In the genomic region with DNA sequence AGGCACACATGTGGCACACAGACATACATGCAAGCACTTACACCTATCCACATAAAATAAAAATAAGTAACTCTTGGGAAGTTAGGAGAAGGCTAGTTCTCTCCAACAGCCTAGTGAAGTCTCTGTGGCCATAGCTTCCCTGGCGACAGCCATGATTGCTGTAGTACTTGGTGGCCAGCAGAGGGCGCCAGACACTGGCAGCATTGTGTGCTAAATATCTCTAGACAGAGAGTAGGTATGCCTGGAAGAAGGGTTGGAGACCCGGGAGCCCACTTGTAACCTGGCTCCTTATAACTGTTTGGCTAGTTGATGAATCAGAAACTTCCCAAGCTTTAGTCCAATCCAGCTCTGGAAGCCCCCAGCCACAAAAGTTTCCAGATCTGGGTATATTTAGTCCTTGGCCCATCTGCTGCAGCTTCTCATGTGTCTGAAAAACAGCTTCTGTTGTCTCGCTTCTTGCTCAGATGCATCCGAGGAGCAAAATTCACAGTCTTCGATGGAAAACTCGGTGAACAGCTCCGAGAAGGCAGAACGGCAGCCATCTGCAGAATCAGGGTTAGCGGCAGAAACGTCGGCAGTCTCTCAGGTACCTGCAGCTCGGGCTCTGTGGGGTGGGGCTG, we compare ENCODE assay signal across 10 mouse cellular contexts. TPM values are rescaled to one million over a fixed set of nuclear protein-coding genes. Genes with fewer than 3 reads are reported as not detected.
DNase-seq lines count a peak whose midpoint lies in the region; ATAC-seq lines count a peak whose summit lies in the region.
"Had no signal": no experiment of that assay in that cellular context is flagged by ENCODE, and none has a peak within 500 bp of the region (broad histone marks: within the 10 kb centered on the region; RNA-seq: fewer than 3 reads in every experiment).

No protein-coding gene starts in this region.

- H3K36me3 ChIP-seq in midbrain, embryonic 10.5 days, result peaks cover 98% of the 10 kb centered on the region
- H3K36me3 ChIP-seq in midbrain, embryonic 15.5 days (replicated peaks), result peaks cover 43% of the 10 kb centered on the region

- no peak overlapping the region for H3K4me2 ChIP-seq in midbrain, embryonic 15.5 days
- H3K4me2 ChIP-seq: embryonic facial prominence, embryonic 13.5 days; lung, embryonic 15.5 days had no signal

- WGBS in midbrain, embryonic 10.5 days, result 79% methylated on average over 13 of the region's 13 CpGs
- WGBS in midbrain, embryonic 15.5 days, result 78% methylated on average over 13 of the region's 13 CpGs

- DNase-seq in gastrocnemius, postnatal 14 days, result peak; percentile 51
- DNase-seq in gastrocnemius, postnatal 25 days, result no peak
- DNase-seq in midbrain, embryonic 10.5 days (ENCODE audit: low spot score), result peak; percentile 60
- DNase-seq in adrenal gland, postnatal 10 days, result peak; percentile 61
- DNase-seq in forelimb bud, embryonic 11.5 days (ENCODE audit: low read depth, low spot score), result peak; percentile 59
- no peak for DNase-seq in yolk sac, embryonic 10.5 days (ENCODE audit: low spot score)

- no peak overlapping the region for H3K4me3 ChIP-seq in midbrain, embryonic 10.5 days
- no peak overlapping the region for H3K4me3 ChIP-seq in midbrain, embryonic 15.5 days
- H3K4me3 ChIP-seq: embryonic facial prominence, embryonic 13.5 days; lung, embryonic 15.5 days had no signal

- intact Hi-C loops in gastrocnemius, postnatal 14 days (cut with DNase I; ENCODE audit: low total_unique reads), result no loop called here

- no peaks in the 10 kb centered on the region for H3K4me1 ChIP-seq in midbrain, embryonic 10.5 days
- no peaks in the 10 kb centered on the region for H3K4me1 ChIP-seq in midbrain, embryonic 15.5 days

- H3K27ac ChIP-seq in midbrain, embryonic 10.5 days (replicated peaks), result no peak overlapping the region
- no peak overlapping the region for H3K27ac ChIP-seq in midbrain, embryonic 15.5 days
- H3K27ac ChIP-seq: embryonic facial prominence, embryonic 13.5 days; lung, embryonic 15.5 days had no signal

- no peaks in the 10 kb centered on the region for H3K27me3 ChIP-seq in midbrain, embryonic 10.5 days (ENCODE audit: low read depth, poor library complexity, severe bottlenecking)
- no peaks in the 10 kb centered on the region for H3K27me3 ChIP-seq in midbrain, embryonic 15.5 days (replicated peaks)
- H3K27me3 ChIP-seq: embryonic facial prominence, embryonic 13.5 days; lung, embryonic 15.5 days had no signal

- H3K9ac ChIP-seq in midbrain, embryonic 15.5 days, result no peak overlapping the region
- H3K9ac ChIP-seq: embryonic facial prominence, embryonic 13.5 days; lung, embryonic 15.5 days had no signal

- ATAC-seq in midbrain, embryonic 15.5 days (replicated peaks), result no peak
- ATAC-seq in megakaryocyte-erythroid progenitor cell, adult 5-6 weeks (replicated peaks; ENCODE audit: low FRiP score, low TSS enrichment, poor library complexity, severe bottlenecking), result peak; percentile 69

- no peaks in the 10 kb centered on the region for H3K9me3 ChIP-seq in midbrain, embryonic 10.5 days (replicated peaks)
- no peaks in the 10 kb centered on the region for H3K9me3 ChIP-seq in midbrain, embryonic 15.5 days
- H3K9me3 ChIP-seq: embryonic facial prominence, embryonic 13.5 days; lung, embryonic 15.5 days had no signal

RNA-seq across cellular contexts. Expression of gene Bcl7a, which starts 25.3 kb away (rescaled TPM):
- total RNA-seq in gastrocnemius, postnatal 14 days (2021), result 10 to 100 TPM; 12.7 to 14.6 TPM
- 1 to 10 TPM; 8.4 to 8.6 TPM for total RNA-seq in gastrocnemius, postnatal 25 days (2021)
- polyA plus RNA-seq in midbrain, embryonic 10.5 days (2016; fragmentation: Nextera tagmentation; extraction: Ambion mirVana), result 35.3 and 44.6 TPM in 2 replicates
- 35.9 and 39.6 TPM in 2 replicates for polyA plus RNA-seq in midbrain, embryonic 15.5 days (2015; fragmentation: Nextera tagmentation; extraction: Ambion mirVana)
- 10 to 100 TPM; 14.1 to 20.6 TPM for total RNA-seq in adrenal gland, postnatal 10 days (2021)
- 34.6 and 46.7 TPM in 2 replicates for total RNA-seq in megakaryocyte-erythroid progenitor cell, adult 5-6 weeks (2014; fragmentation: Nextera tagmentation)
- 18.7 and 26.4 TPM in 2 replicates for total RNA-seq in megakaryocyte-erythroid progenitor cell, adult 5-6 weeks (2017)

RNA-seq across cellular contexts. Expression of gene Mlxip, which starts 25.6 kb away (rescaled TPM):
- total RNA-seq in gastrocnemius, postnatal 14 days (2021), result 10 to 100 TPM; 48.5 to 59.9 TPM
- total RNA-seq in gastrocnemius, postnatal 25 days (2021), result 10 to 100 TPM; 54.5 TPM
- 16.0 and 16.7 TPM in 2 replicates for polyA plus RNA-seq in midbrain, embryonic 10.5 days (2016; fragmentation: Nextera tagmentation; extraction: Ambion mirVana)
- polyA plus RNA-seq in midbrain, embryonic 15.5 days (2015; fragmentation: Nextera tagmentation; extraction: Ambion mirVana), result 18.6 and 21.1 TPM in 2 replicates
- 10 to 100 TPM; 24.4 to 27.8 TPM for total RNA-seq in adrenal gland, postnatal 10 days (2021)
- total RNA-seq in megakaryocyte-erythroid progenitor cell, adult 5-6 weeks (2014; fragmentation: Nextera tagmentation), result 25.0 and 30.1 TPM in 2 replicates
- 5.1 and 7.9 TPM in 2 replicates for total RNA-seq in megakaryocyte-erythroid progenitor cell, adult 5-6 weeks (2017)

Comparison
In these comparisons a context has a peak if more than half of its experiments do, and no peak if none do; other contexts are left out.
1. DNase-seq: peak in gastrocnemius, postnatal 14 days (single experiment), midbrain, embryonic 10.5 days (single experiment), adrenal gland, postnatal 10 days (single experiment) and forelimb bud, embryonic 11.5 days (single experiment); none in gastrocnemius, postnatal 25 days (single experiment) and yolk sac, embryonic 10.5 days (single experiment).